Mouse (Mus musculus): ENCODE measurements at regions not wholly inside any gene's neighbourhood (a gene's known extent, or its start where the extent isn't known, plus 50 kb on each side); places are given as distances from the start of the nearest gene placed in this dataset.

- DNase-seq = peak; percentile 91
- intact Hi-C loops (cut with DNase I) = no loop called here
Measured at GRCm38 (mm10) chr5:149338016-149338696, 73.4 kb upstream of the Medag start.

- intact Hi-C loops (cut with DNase I) = no loop called here
- no peak for DNase-seq
Measured at GRCm38 (mm10) chr5:149338697-149339078, 72.9 kb upstream of the Medag start.

DNA sequence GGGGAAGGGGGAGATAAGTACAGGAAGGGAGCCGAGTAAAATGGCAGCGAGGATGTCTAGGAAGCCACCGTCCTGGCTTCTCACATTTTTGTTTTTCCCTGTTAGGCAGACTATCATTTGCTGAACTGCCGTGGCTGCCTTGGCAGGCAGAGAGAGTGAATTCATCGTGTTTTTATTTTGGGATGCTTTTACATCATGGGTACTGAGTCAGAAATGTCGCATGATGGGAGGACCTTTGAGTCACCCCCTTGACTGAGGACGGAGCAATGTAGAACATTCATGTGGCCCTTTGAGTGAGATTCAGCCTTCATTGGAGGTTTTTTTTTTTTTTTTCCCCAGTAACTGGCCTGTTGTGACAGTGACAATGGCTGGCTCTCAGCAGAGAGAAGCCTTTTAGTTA, 71.2 kb upstream of the Medag start:
- intact Hi-C loops (cut with DNase I) = no loop called here
- DNase-seq = no peak

- intact Hi-C loops (cut with DNase I) = no loop called here
- DNase-seq = peak; percentile 30
Measured at GRCm38 (mm10) chr5:149341461-149341860, 70.1 kb upstream of the Medag start.

- no peak for DNase-seq
- intact Hi-C loops (cut with DNase I) = no loop called here
Measured at GRCm38 (mm10) chr5:149343610-149344527, 67.7 kb upstream of the Medag start.

DNA sequence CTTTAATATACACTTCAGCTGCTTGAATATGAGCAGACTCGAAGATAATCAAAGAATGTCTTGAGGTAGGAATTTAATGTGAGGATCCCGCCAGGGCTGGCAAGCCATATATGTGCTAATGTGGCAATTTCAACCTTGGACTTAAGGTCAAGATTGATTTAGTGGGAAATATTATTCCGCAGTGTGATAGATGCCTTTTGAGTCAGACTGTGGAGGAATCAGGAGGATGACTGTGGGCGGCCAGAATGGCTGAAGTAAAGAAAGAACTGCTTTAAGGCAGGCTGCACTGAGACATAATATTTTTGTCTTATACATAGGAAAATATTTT, 67.1 kb upstream of the Medag start:
- no peak for DNase-seq
- intact Hi-C loops (cut with DNase I) = no loop called here

- intact Hi-C loops (cut with DNase I) = no loop called here
- DNase-seq = no peak
Measured at GRCm38 (mm10) chr5:149345161-149345560, 66.4 kb upstream of the Medag start.

GRCm38 (mm10) chr5:149349685-149350084, 61.9 kb upstream of the Medag start:
- intact Hi-C loops (cut with DNase I) = no loop called here

DNA sequence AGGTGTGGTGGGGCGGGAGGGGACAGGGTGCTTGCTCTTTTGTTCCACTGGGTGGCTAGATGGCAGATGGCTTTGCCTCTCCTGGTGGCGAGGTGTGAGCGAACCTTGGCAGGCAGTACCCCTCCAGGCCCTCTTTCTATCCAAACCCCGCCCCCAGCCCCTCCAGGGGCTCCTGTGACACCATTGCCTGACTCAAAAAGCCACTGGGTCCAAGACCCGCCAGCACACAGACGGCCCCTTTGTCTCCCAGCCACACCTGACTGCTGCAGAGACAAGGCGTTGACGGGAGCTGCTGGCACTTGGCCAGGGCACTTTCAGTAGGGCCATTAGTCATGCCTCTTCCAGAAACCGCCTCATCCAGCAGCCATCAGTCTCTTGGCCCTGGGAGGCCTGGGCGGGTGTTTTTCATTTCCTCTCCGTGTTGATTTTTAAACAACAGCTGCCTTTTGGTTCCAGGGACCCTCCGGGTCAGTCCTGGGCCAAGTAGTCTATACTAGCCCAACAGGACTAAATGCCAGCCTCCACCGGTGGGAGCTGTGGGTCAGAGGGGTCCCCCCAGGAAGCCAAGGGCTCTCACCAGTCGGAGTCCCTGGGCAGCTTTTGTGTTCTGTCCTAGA, 58.4 kb upstream of the Medag start:
- intact Hi-C loops (cut with DNase I) = no loop called here
- peak; percentile 92 for DNase-seq

More at GRCm38 (mm10) chr5:149349685-149350084, 61.9 kb upstream of the Medag start:
- DNase-seq = no peak

DNA sequence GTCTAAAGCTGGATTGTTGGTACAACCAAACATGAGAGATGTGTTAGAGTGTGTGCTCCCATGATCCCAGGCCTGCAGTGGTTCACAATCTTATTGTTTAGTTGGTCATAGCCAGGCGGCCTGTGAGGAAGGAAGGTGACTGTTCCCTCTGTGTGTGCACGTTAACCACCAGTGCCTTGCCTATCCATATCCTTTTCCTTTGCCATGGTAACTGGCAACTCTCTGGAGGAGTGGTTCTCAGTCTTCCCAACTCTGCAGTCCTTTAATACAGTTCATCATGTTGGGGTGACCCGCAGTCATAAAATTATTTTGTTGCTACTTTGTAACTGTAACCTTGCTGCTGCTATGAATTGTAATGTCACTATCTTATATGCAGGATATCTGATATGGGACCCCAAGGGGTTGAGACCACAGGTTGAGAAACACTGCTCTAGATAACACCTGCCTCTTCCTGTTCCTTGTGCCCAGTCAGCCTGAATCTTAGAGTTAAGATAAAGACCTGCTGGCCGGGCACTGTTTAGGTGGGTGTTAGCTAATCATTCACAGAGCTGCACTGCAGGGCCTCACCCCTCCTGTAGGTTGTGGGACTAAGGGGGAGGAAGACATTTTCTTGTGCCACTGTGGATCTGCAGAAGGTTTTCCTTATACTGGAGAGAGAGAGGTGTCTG, 57.0 kb upstream of the Medag start:
- intact Hi-C loops (cut with DNase I) = no loop called here
- DNase-seq = no peak

DNA sequence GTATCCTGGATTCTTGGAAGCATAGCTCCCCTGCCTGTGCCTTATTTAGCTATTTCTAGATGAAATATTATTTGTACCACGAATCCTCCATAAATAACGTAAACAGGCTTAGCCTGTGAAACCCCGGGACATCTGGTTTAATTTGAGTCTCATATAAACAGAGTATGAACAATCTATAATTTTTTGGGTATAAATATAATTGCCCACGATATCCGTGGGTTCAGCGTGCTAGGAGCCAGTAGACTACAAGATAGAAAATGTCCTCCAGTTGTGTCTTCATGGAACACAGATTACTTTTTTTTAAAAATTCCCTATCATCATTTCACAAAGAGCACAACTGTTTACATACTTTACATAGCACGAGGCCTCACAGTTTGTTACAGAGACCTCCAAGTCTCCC, 56.4 kb upstream of the Medag start:
- DNase-seq = no peak
- intact Hi-C loops (cut with DNase I) = no loop called here

- intact Hi-C loops (cut with DNase I) = no loop called here
- DNase-seq = no peak
Measured at GRCm38 (mm10) chr5:149356970-149357369, 54.6 kb upstream of the Medag start.

Data from left cerebral cortex, postnatal 4 days (tissue).